ENCODE assay signal across 8 mouse cellular contexts in genomic region chr11:120991791-120992190, GRCm38 (mm10). TPM values are rescaled to one million over a fixed set of nuclear protein-coding genes. Genes with fewer than 3 reads are reported as not detected.
A peak's percentile ranks its signal among the peaks of the same experiment; 100 is the strongest.
DNase-seq lines count a peak whose midpoint lies in the region; ATAC-seq and TF ChIP-seq lines count a peak whose summit lies in the region.

No protein-coding gene starts in this region.

- no peak for TF ChIP-seq CTCF in E14TG2a.4 (conservative IDR thresholded peaks at IDR 0.05; ENCODE audit: low read length)

- H3K4me2 ChIP-seq in forebrain, embryonic 15.5 days (replicated peaks) = peak overlapping the region; percentile 57
- peak overlapping the region; percentile 55 for H3K4me2 ChIP-seq in intestine, embryonic 15.5 days (replicated peaks)
- H3K4me2 ChIP-seq in midbrain, embryonic 16.5 days (ENCODE audit: low read length) = peak overlapping the region; percentile 69

- H3K4me3 ChIP-seq in E14TG2a.4 (replicated peaks; ENCODE audit: low read length) = peak overlapping the region; percentile 95
- H3K4me3 ChIP-seq in forebrain, embryonic 15.5 days = peak overlapping the region; percentile 99
- peak overlapping the region; percentile 99 for H3K4me3 ChIP-seq in intestine, embryonic 15.5 days (replicated peaks)
- peak overlapping the region; percentile 97 for H3K4me3 ChIP-seq in midbrain, embryonic 16.5 days (ENCODE audit: low read depth, low read length)

- ATAC-seq in forebrain, embryonic 15.5 days (replicated peaks) = peak; percentile 39; the same call in 1 of the 2 replicates
- no peak; the same call in 1 of the 2 replicates for ATAC-seq in intestine, embryonic 15.5 days
- ATAC-seq in midbrain, embryonic 16.5 days = peak; percentile 23; the same call in 1 of the 2 replicates

- peak overlapping the region; percentile 93 for H3K27ac ChIP-seq in forebrain, embryonic 15.5 days (replicated peaks)
- peak overlapping the region; percentile 94 for H3K27ac ChIP-seq in intestine, embryonic 15.5 days
- peak overlapping the region; percentile 96 for H3K27ac ChIP-seq in midbrain, embryonic 16.5 days (ENCODE audit: low read length)

- no peaks in the 10 kb centered on the region for H3K27me3 ChIP-seq in E14TG2a.4 (ENCODE audit: insufficient read depth, low read length)
- no peaks in the 10 kb centered on the region for H3K27me3 ChIP-seq in forebrain, embryonic 15.5 days
- no peaks in the 10 kb centered on the region for H3K27me3 ChIP-seq in intestine, embryonic 15.5 days (replicated peaks)
- no peaks in the 10 kb centered on the region for H3K27me3 ChIP-seq in midbrain, embryonic 16.5 days (ENCODE audit: control insufficient read depth, insufficient read depth, low read depth, low read length)

- DNase-seq in cerebellum, adult 9-11 months = peak; percentile 62
- no peak for DNase-seq in cerebellum, postnatal 36 days
- DNase-seq in embryo, embryonic 9.5 days (ENCODE audit: extremely low spot score) = no peak
- no peak for DNase-seq in right cerebral cortex, postnatal 10 days (ENCODE audit: low spot score in 2 of 2)

- 75% methylated on average over 3 of the region's 3 CpGs for WGBS in forebrain, embryonic 15.5 days
- WGBS in intestine, embryonic 15.5 days = 54% methylated on average over 3 of the region's 3 CpGs
- 79% methylated on average over 3 of the region's 3 CpGs for WGBS in midbrain, embryonic 16.5 days

- peaks cover 49% of the 10 kb centered on the region for H3K36me3 ChIP-seq in E14TG2a.4 (ENCODE audit: insufficient read depth, low read length)
- no peaks in the 10 kb centered on the region for H3K36me3 ChIP-seq in forebrain, embryonic 15.5 days
- no peaks in the 10 kb centered on the region for H3K36me3 ChIP-seq in intestine, embryonic 15.5 days
- H3K36me3 ChIP-seq in midbrain, embryonic 16.5 days (ENCODE audit: control insufficient read depth, insufficient read depth, low read length) = no peaks in the 10 kb centered on the region

- H3K9me3 ChIP-seq in E14TG2a.4 (ENCODE audit: low read length) = no peaks in the 10 kb centered on the region
- H3K9me3 ChIP-seq in forebrain, embryonic 15.5 days = no peaks in the 10 kb centered on the region
- no peaks in the 10 kb centered on the region for H3K9me3 ChIP-seq in intestine, embryonic 15.5 days
- no peaks in the 10 kb centered on the region for H3K9me3 ChIP-seq in midbrain, embryonic 16.5 days (replicated peaks; ENCODE audit: control insufficient read depth, low read length, poor library complexity, severe bottlenecking)

- H3K9ac ChIP-seq in forebrain, embryonic 15.5 days (replicated peaks) = peak overlapping the region; percentile 55
- peak overlapping the region; percentile 100 for H3K9ac ChIP-seq in intestine, embryonic 15.5 days
- peak overlapping the region; percentile 100 for H3K9ac ChIP-seq in midbrain, embryonic 16.5 days (ENCODE audit: low read depth, low read length)

- H3K4me1 ChIP-seq in E14TG2a.4 (replicated peaks; ENCODE audit: low read depth, low read length) = peaks cover 46% of the 10 kb centered on the region
- H3K4me1 ChIP-seq in forebrain, embryonic 15.5 days = peaks cover 55% of the 10 kb centered on the region
- H3K4me1 ChIP-seq in intestine, embryonic 15.5 days (replicated peaks) = peaks cover 41% of the 10 kb centered on the region
- peaks cover 40% of the 10 kb centered on the region for H3K4me1 ChIP-seq in midbrain, embryonic 16.5 days (ENCODE audit: control insufficient read depth, insufficient read depth, low read length)

RNA-seq across cellular contexts. Expression of gene Csnk1d, which starts 0.7 kb away (rescaled TPM):
- 145 and 157 TPM in 2 replicates for polyA plus RNA-seq in forebrain, embryonic 15.5 days (2015; fragmentation: Nextera tagmentation; extraction: Ambion mirVana)
- 106 TPM in 2 replicates for polyA plus RNA-seq in intestine, embryonic 15.5 days (2015; fragmentation: Nextera tagmentation; extraction: Ambion mirVana)
- 153 and 161 TPM in 2 replicates for polyA plus RNA-seq in midbrain, embryonic 16.5 days (2015; fragmentation: Nextera tagmentation; extraction: Ambion mirVana)

RNA-seq across cellular contexts. Expression of gene Slc16a3, which starts 43.5 kb away (rescaled TPM):
- 9.1 and 9.6 TPM in 2 replicates for polyA plus RNA-seq in forebrain, embryonic 15.5 days (2015; fragmentation: Nextera tagmentation; extraction: Ambion mirVana)
- 84.8 and 96.2 TPM in 2 replicates for polyA plus RNA-seq in intestine, embryonic 15.5 days (2015; fragmentation: Nextera tagmentation; extraction: Ambion mirVana)
- polyA plus RNA-seq in midbrain, embryonic 16.5 days (2015; fragmentation: Nextera tagmentation; extraction: Ambion mirVana) = 9.0 and 10.0 TPM in 2 replicates

RNA-seq across cellular contexts. Expression of gene Cd7, which starts 47.4 kb away (rescaled TPM):
- polyA plus RNA-seq in forebrain, embryonic 15.5 days (2015; fragmentation: Nextera tagmentation; extraction: Ambion mirVana) = not detected in 2 replicates
- polyA plus RNA-seq in intestine, embryonic 15.5 days (2015; fragmentation: Nextera tagmentation; extraction: Ambion mirVana) = 5.6 and 6.1 TPM in 2 replicates
- not detected in 2 replicates for polyA plus RNA-seq in midbrain, embryonic 16.5 days (2015; fragmentation: Nextera tagmentation; extraction: Ambion mirVana)

RNA-seq across cellular contexts. Expression of gene Ccdc57, which starts 59.1 kb away (rescaled TPM):
- 6.7 and 7.0 TPM in 2 replicates for polyA plus RNA-seq in forebrain, embryonic 15.5 days (2015; fragmentation: Nextera tagmentation; extraction: Ambion mirVana)
- 4.2 and 5.1 TPM in 2 replicates for polyA plus RNA-seq in intestine, embryonic 15.5 days (2015; fragmentation: Nextera tagmentation; extraction: Ambion mirVana)
- 6.8 and 7.1 TPM in 2 replicates for polyA plus RNA-seq in midbrain, embryonic 16.5 days (2015; fragmentation: Nextera tagmentation; extraction: Ambion mirVana)
